Mouse (Mus musculus) ES-E14 (cell line): ENCODE data around the gene Qtrt1. TPM values are rescaled to one million over a fixed set of nuclear protein-coding genes. Genes with fewer than 3 reads are reported as not detected.

Source experiments
- DNase-seq: peaks from one replicate; pipeline ENCODE4 v3.0.0-alpha.2; 2013; ENCODE audit warnings: low read depth, low spot score
- H3K27ac ChIP-seq: 2 replicates; pipeline ENCODE4 v1.5.1; 2012; ENCODE audit warnings: low read depth, mild to moderate bottlenecking, low read length, moderate library complexity, mixed read lengths; ENCODE audit not compliant: poor library complexity, insufficient read depth, severe bottlenecking
- H3K36me3 ChIP-seq: 2 replicates; pipeline ENCODE4 v1.6.1; 2012; ENCODE audit warnings: mild to moderate bottlenecking, low read length, moderate library complexity, mixed read lengths; ENCODE audit not compliant: control insufficient read depth, poor library complexity, insufficient read depth, severe bottlenecking
- H3K4me1 ChIP-seq, 2 experiments: fragments of 150-350 bp in 1 of 2; sonication (generic) in 1 of 2; 2 replicates each; pipeline ENCODE4 v1.6.1; 2012; ENCODE audit warnings: low read length in 2 of 2, mild to moderate bottlenecking in 1 of 2, mixed read lengths in 1 of 2; ENCODE audit not compliant: control insufficient read depth in 2 of 2, insufficient read depth in 2 of 2, poor library complexity in 1 of 2
- H3K4me3 ChIP-seq, 2 experiments: fragments of 150-350 bp in 1 of 2; sonication (generic) in 1 of 2; 2 replicates each; pipeline ENCODE4 v1.5.1; 2012; ENCODE audit warnings: low read length in 2 of 2, low read depth in 1 of 2, mild to moderate bottlenecking in 1 of 2, mixed read lengths in 1 of 2; ENCODE audit not compliant: insufficient read depth in 1 of 2, poor library complexity in 1 of 2, severe bottlenecking in 1 of 2
- H3K9ac ChIP-seq: 2 replicates; pipeline ENCODE4 v1.6.1; 2012; ENCODE audit warnings: low read depth, mild to moderate bottlenecking, low read length, mixed read lengths; ENCODE audit not compliant: poor library complexity, insufficient read depth, severe bottlenecking
- H3K9me3 ChIP-seq: fragments of 150-350 bp; sonication (generic); 2 replicates; pipeline ENCODE4 v1.6.1; 2012; ENCODE audit warnings: low read depth, mild to moderate bottlenecking, low read length; ENCODE audit not compliant: control insufficient read depth, insufficient read depth
- CHD2 ChIP-seq: IDR thresholded peaks from 2 replicates; pipeline ENCODE4 v1.6.1; 2014; ENCODE audit warnings: mild to moderate bottlenecking, low read depth, low read length, inconsistent platforms
- HCFC1 ChIP-seq: IDR thresholded peaks from 2 replicates; pipeline ENCODE4 v1.6.1; 2012; ENCODE audit warnings: low read length, inconsistent platforms, borderline replicate concordance; ENCODE audit not compliant: insufficient read depth
- MAFK ChIP-seq: IDR thresholded peaks from 2 replicates; pipeline ENCODE4 v1.6.1; 2014; ENCODE audit warnings: mild to moderate bottlenecking, low read depth, low read length, inconsistent platforms; ENCODE audit not compliant: insufficient read depth
- ZC3H11A ChIP-seq: IDR thresholded peaks from 2 replicates; pipeline ENCODE4 v1.6.1; 2012; ENCODE audit warnings: low read depth, mild to moderate bottlenecking, inconsistent platforms, low read length, borderline replicate concordance
- ZNF384 ChIP-seq: IDR thresholded peaks from 2 replicates; pipeline ENCODE4 v1.6.1; 2012; ENCODE audit warnings: low read depth, low read length, inconsistent platforms
- in situ Hi-C, 2 experiments: fragments of 600-800 bp; cut with MboI; formaldehyde crosslinking; loops; one replicate each; pipeline ENCODE4 v1.15.1; 2025; ENCODE audit warnings: low sequenced_read_pairs in 2 of 2, inconsistent platforms in 1 of 2; ENCODE audit not compliant: unreplicated experiment in 2 of 2
- total RNA-seq: library from RNA; depleted of rRNA; stranded (reverse); fragments of 300-350 nt; gene quantifications from 2 replicates; pipeline ENCODE4 v1.2.3, GENCODE M21; 2012

Gene Qtrt1
- total RNA-seq, 1 experiment: 62.7 TPM

DNA sequence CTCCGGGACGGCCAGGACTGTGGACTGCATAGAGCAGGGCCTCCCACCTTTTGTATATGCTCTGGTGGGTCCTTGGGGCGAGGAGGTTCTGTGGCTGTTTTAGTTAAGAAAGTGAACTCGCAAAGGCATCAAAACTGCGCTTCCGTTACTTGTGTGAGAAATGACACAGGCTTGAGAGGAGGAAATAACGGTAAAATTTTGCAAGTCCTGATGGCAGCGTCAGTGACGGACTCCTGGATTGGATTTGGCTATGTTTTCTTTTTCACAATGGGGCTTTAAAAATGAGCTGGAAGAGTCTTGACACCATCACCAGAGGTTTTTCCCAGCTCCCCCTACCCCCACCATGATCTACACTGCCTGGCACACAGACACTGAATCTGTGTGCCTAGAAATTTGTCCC is 10.6 kb upstream of the Qtrt1 start:
- no peak for DNase-seq
- in situ Hi-C loops: no loop called here
- H3K4me1 ChIP-seq: peaks cover 0 to 3% of the 10 kb centered on the region in 2 experiments; a peak in 1 of 4 replicates
- H3K36me3 ChIP-seq: peaks cover 81% of the 10 kb centered on the region
- H3K27ac ChIP-seq: no peak overlapping the region
- no peaks in the 10 kb centered on the region for H3K9me3 ChIP-seq
- no peak for TF ChIP-seq MAFK
- no peak for TF ChIP-seq ZC3H11A
- no peak for TF ChIP-seq HCFC1
- TF ChIP-seq ZNF384: no peak
- no peak for TF ChIP-seq CHD2
- no peak overlapping the region for H3K4me3 ChIP-seq
- no peak overlapping the region for H3K9ac ChIP-seq

DNA sequence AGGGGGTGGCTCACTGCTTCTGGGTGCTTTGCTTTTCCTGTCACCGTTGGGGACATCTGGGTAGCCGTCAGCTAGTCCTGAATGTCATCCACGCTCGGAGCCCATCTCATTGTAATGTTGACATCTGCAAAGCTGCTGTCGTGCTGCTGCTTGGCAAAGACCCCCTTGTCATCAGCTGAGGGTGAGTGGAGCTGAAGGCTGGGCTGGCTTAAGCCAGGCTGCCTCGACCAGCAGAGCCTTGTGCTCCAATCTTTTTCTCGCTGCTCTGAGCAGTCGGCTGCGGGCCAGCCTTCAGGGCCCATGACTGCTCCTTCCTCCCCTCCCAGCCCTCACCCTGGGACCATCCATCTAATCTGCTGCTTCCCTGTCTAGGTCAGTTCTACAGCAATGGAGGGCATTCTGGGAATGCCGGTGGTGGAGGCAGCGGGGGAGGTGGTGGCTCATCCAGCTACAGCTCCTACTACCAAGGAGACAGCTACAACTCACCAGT is 8.8 kb upstream of the Qtrt1 start:
- in situ Hi-C loops: no loop called here
- no peak overlapping the region for H3K27ac ChIP-seq
- no peak for TF ChIP-seq CHD2
- TF ChIP-seq HCFC1: no peak
- no peak for TF ChIP-seq ZNF384
- TF ChIP-seq ZC3H11A: no peak
- no peak for TF ChIP-seq MAFK
- DNase-seq: no peak
- H3K36me3 ChIP-seq: peaks cover 78% of the 10 kb centered on the region
- no peaks in the 10 kb centered on the region for H3K9me3 ChIP-seq
- no peak overlapping the region for H3K4me3 ChIP-seq
- H3K4me1 ChIP-seq: peaks cover 0 to 3% of the 10 kb centered on the region in 2 experiments; a peak in 1 of 4 replicates
- no peak overlapping the region for H3K9ac ChIP-seq

DNA sequence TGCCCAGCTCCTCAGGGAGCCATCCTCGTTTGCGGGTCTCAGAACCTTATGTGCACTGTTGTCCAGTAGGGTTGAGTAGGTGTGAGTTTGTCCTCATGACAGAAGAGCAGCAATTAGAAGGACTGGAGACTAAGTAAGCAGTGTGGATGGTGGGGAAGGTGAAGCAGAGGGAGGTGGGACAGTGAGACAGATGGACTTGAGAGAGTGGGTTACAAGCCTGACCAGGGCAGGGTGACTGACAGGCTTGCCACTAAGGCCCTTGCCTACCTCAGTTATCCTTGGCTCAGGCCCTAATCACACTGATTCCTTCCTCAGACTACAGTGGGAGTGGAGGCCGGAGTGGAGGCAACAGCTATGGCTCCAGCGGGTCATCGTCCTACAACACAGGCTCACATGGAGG is 7.9 kb upstream of the Qtrt1 start:
- no peak for DNase-seq
- Histone ChIP-seq H3K9me3 (no peaks in the 10 kb centered on the region), H3K4me3 (no peak overlapping the region), H3K9ac (no peak overlapping the region), H3K36me3 (peaks cover 74% of the 10 kb centered on the region), H3K27ac (no peak overlapping the region), H3K4me1 (peaks cover 0 to 3% of the 10 kb centered on the region in 2 experiments; a peak in 1 of 4 replicates)
- no peak for TF ChIP-seq ZNF384
- TF ChIP-seq ZC3H11A: no peak
- TF ChIP-seq MAFK: no peak
- no peak for TF ChIP-seq CHD2
- no peak for TF ChIP-seq HCFC1
- in situ Hi-C loops: no loop called here

DNA sequence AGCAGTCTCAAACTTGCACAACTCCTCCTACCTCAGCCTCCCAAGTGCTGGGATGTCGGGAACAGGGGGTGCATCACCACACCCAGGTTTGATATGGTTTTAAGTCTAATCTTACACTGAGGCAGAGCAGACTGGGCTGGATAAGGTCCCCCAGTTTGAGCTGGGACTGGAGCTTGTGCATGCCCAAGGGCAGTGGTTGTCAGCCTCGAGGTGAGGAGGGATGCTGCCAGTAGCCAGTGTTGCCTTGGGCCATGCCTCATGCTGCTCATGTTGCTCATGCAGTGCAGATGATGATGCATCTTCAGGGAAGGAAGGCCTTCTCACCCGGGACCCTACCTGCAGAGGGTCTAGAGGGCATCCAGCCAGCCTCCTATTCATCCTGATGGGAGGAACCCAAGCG is 6.1 kb upstream of the Qtrt1 start:
- Histone ChIP-seq H3K4me3 (no peak overlapping the region), H3K9me3 (no peaks in the 10 kb centered on the region), H3K27ac (no peak overlapping the region; the same call in 1 of the 2 replicates), H3K4me1 (peaks cover 0 to 3% of the 10 kb centered on the region in 2 experiments; a peak in 1 of 4 replicates), H3K9ac (no peak overlapping the region), H3K36me3 (peaks cover 57% of the 10 kb centered on the region)
- TF ChIP-seq MAFK (no peak), ZNF384 (no peak), HCFC1 (no peak)
- DNase-seq: no peak
- in situ Hi-C loops: no loop called here

DNA sequence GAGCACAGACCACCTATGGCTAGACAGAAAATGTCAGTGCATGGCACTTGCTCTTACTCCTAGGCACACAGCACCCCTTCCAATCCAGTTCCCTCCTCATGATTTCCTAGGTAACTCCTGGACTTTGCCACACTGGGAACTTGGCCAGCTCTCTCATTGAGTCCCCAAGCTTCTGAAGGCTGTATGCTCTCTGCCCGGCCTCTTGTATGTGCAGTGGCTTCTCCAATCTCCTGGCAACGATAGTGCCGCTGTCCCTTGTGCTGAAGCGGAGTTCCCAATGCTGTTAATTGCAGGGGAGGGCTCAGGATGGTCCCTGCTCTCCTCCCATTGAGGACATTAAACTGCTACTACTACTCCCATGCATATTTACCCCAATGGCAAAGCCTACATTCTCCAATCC is 3.7 kb upstream of the Qtrt1 start:
- peaks cover 39% of the 10 kb centered on the region for H3K36me3 ChIP-seq

More for the DNA sequence above, 3.7 kb upstream of the Qtrt1 start:
- Histone ChIP-seq H3K27ac (no peak overlapping the region), H3K9me3 (no peaks in the 10 kb centered on the region), H3K4me3 (no peak overlapping the region), H3K4me1 (peaks cover 0 to 3% of the 10 kb centered on the region in 2 experiments; a peak in 1 of 4 replicates), H3K9ac (no peak overlapping the region)
- DNase-seq: no peak
- TF ChIP-seq HCFC1 (no peak), ZC3H11A (no peak), CHD2 (no peak), ZNF384 (no peak), MAFK (no peak)
- in situ Hi-C loops: no loop called here
